Mouse (Mus musculus) lung, postnatal 0 days (tissue): ENCODE results near the gene Serac1. TPM values are rescaled to one million over a fixed set of nuclear protein-coding genes. Genes with fewer than 3 reads are reported as not detected.
A peak's percentile ranks its signal among the peaks of the same experiment; 100 is the strongest.

ENCODE experiments used
- ATAC-seq: fragments of 200-750 bp; cut with Nextera tagmentation; 2 replicates; pipeline ENCODE4 v1.8.0; 2017; ENCODE audit warnings: moderate library complexity
- DNase-seq: peaks from one replicate; pipeline ENCODE4 v3.0.0-alpha.2; 2016; ENCODE audit warnings: low spot score
- H3K27ac ChIP-seq: fragments of 300-500 bp; sonication (generic); 2 replicates; pipeline ENCODE4 v1.5.1; 2014; ENCODE audit warnings: antibody characterized with exemption, mild to moderate bottlenecking, low read length, mixed read lengths
- H3K27me3 ChIP-seq: fragments of 300-500 bp; sonication (generic); replicated peaks from 2 replicates; pipeline ENCODE4 v1.6.1; 2014; ENCODE audit warnings: low read length, mixed read lengths; ENCODE audit not compliant: insufficient read depth
- H3K36me3 ChIP-seq: fragments of 300-500 bp; sonication (generic); 2 replicates; pipeline ENCODE4 v1.6.1; 2014; ENCODE audit warnings: low read length, mixed read lengths; ENCODE audit not compliant: insufficient read depth
- H3K4me1 ChIP-seq: fragments of 300-500 bp; sonication (generic); 2 replicates; pipeline ENCODE4 v1.6.1; 2014; ENCODE audit warnings: antibody characterized with exemption, low read depth, low read length, mixed read lengths; ENCODE audit not compliant: insufficient read depth
- H3K4me2 ChIP-seq: fragments of 300-500 bp; sonication (generic); replicated peaks from 2 replicates; pipeline ENCODE4 v1.6.1; 2014; ENCODE audit warnings: low read depth, mild to moderate bottlenecking, low read length, moderate library complexity, mixed read lengths
- H3K4me3 ChIP-seq: fragments of 300-500 bp; sonication (generic); 2 replicates; pipeline ENCODE4 v1.5.1; 2014; ENCODE audit warnings: low read depth, low read length
- H3K9ac ChIP-seq: fragments of 300-500 bp; sonication (generic); replicated peaks from 2 replicates; pipeline ENCODE4 v1.6.1; 2014; ENCODE audit warnings: low read depth, mild to moderate bottlenecking
- H3K9me3 ChIP-seq: fragments of 300-500 bp; sonication (generic); 2 replicates; pipeline ENCODE4 v1.6.1; 2016; ENCODE audit warnings: low read length, mixed read lengths
- CTCF ChIP-seq: IDR thresholded peaks from 2 replicates; pipeline ENCODE4 v1.5.1; 2016; ENCODE audit warnings: antibody characterized with exemption, mild to moderate bottlenecking
- EP300 ChIP-seq: IDR thresholded peaks from 2 replicates; pipeline ENCODE4 v1.6.1; 2016; ENCODE audit warnings: antibody characterized with exemption, mild to moderate bottlenecking, control low read depth
- WGBS: fragments of 180-500 bp; shearing (Covaris S2); extraction: QIAGEN DNeasy Blood & Tissue Kit; methylation state at CpG from one replicate; pipeline ENCODE4 v1.1.7; 2014; 5-methylcytosine and 5-hydroxymethylcytosine counted together
- polyA plus RNA-seq: library from polyadenylated mRNA; unstranded; fragments of >200 nt; fragmentation: Nextera tagmentation; extraction: Ambion mirVana; gene quantifications from 2 replicates; pipeline ENCODE4 v1.2.1, GENCODE M21; 2015

Serac1 gene
- polyA plus RNA-seq, 1 experiment from 2014 or later, result 2.5 TPM

GRCm38 (mm10) chr17:6014985-6015384 is 64.6 kb downstream of the Serac1 start:
- Histone ChIP-seq H3K9me3 (no peaks in the 10 kb centered on the region), H3K4me3 (no peak overlapping the region), H3K36me3 (no peaks in the 10 kb centered on the region), H3K27ac (no peak overlapping the region), H3K9ac (no peak overlapping the region), H3K4me1 (peaks cover 5% of the 10 kb centered on the region; the same call in 1 of the 2 replicates), H3K27me3 (no peaks in the 10 kb centered on the region), H3K4me2 (no peak overlapping the region)
- DNase-seq (no peak), ATAC-seq (no peak)
- no peak for TF ChIP-seq EP300
- TF ChIP-seq CTCF, result no peak
- WGBS, result 85% methylated on average over 4 of the region's 4 CpGs

GRCm38 (mm10) chr17:6013079-6013478 is 66.5 kb downstream of the Serac1 start:
- ATAC-seq (no peak), DNase-seq (no peak)
- H3K4me2 ChIP-seq, result no peak overlapping the region
- TF ChIP-seq EP300, result no peak
- TF ChIP-seq CTCF, result no peak
- no peaks in the 10 kb centered on the region for H3K27me3 ChIP-seq
- WGBS, result 77% methylated on average over 4 of the region's 4 CpGs
- H3K9ac ChIP-seq, result no peak overlapping the region
- no peak overlapping the region for H3K4me3 ChIP-seq
- H3K4me1 ChIP-seq, result peaks cover 5% of the 10 kb centered on the region; the same call in 1 of the 2 replicates
- H3K36me3 ChIP-seq, result no peaks in the 10 kb centered on the region
- no peak overlapping the region for H3K27ac ChIP-seq
- H3K9me3 ChIP-seq, result no peaks in the 10 kb centered on the region

GRCm38 (mm10) chr17:6009606-6010005 is 69.9 kb downstream of the Serac1 start:
- Histone ChIP-seq H3K4me3 (no peak overlapping the region), H3K4me1 (peaks cover 10% of the 10 kb centered on the region; the same call in 1 of the 2 replicates), H3K4me2 (no peak overlapping the region), H3K27me3 (no peaks in the 10 kb centered on the region), H3K36me3 (no peaks in the 10 kb centered on the region), H3K27ac (no peak overlapping the region), H3K9me3 (no peaks in the 10 kb centered on the region), H3K9ac (no peak overlapping the region)
- TF ChIP-seq CTCF (no peak), EP300 (no peak)
- no peak for ATAC-seq
- DNase-seq, result no peak
- 87% methylated on average over 4 of the region's 4 CpGs for WGBS

- TF ChIP-seq CTCF, result no peak
- TF ChIP-seq EP300, result no peak
- H3K4me3 ChIP-seq, result no peak overlapping the region
- no peaks in the 10 kb centered on the region for H3K9me3 ChIP-seq
- H3K27ac ChIP-seq, result no peak overlapping the region
- no peak overlapping the region for H3K9ac ChIP-seq
- H3K27me3 ChIP-seq, result no peaks in the 10 kb centered on the region
- ATAC-seq, result peak; percentile 20; the same call in 1 of the 2 replicates
- DNase-seq, result peak; percentile 63
- no peak overlapping the region for H3K4me2 ChIP-seq
- no peaks in the 10 kb centered on the region for H3K36me3 ChIP-seq
- H3K4me1 ChIP-seq, result peaks cover 10% of the 10 kb centered on the region; the same call in 1 of the 2 replicates
- WGBS, result 39% methylated on average over 11 of the region's 11 CpGs
Observed at GRCm38 (mm10) chr17:6008590-6008989, 71.0 kb downstream of the Serac1 start.

GRCm38 (mm10) chr17:6007902-6008301 is 71.6 kb downstream of the Serac1 start:
- Histone ChIP-seq H3K9ac (no peak overlapping the region), H3K4me1 (peaks cover 10% of the 10 kb centered on the region; the same call in 1 of the 2 replicates), H3K27me3 (no peaks in the 10 kb centered on the region), H3K27ac (no peak overlapping the region), H3K4me3 (no peak overlapping the region), H3K36me3 (no peaks in the 10 kb centered on the region), H3K4me2 (no peak overlapping the region), H3K9me3 (no peaks in the 10 kb centered on the region)
- no peak for ATAC-seq
- WGBS, result 58% methylated on average over 9 of the region's 9 CpGs
- peak; percentile 22 for DNase-seq
- TF ChIP-seq EP300, result no peak

- H3K4me3 ChIP-seq, result no peak overlapping the region
- ATAC-seq (no peak), DNase-seq (no peak)
- no peak for TF ChIP-seq EP300
- TF ChIP-seq CTCF, result no peak
- H3K27me3 ChIP-seq, result no peaks in the 10 kb centered on the region
- H3K4me1 ChIP-seq, result peaks cover 10% of the 10 kb centered on the region; the same call in 1 of the 2 replicates
- no peaks in the 10 kb centered on the region for H3K9me3 ChIP-seq
- no peak overlapping the region for H3K4me2 ChIP-seq
- H3K9ac ChIP-seq, result no peak overlapping the region
- H3K27ac ChIP-seq, result peak overlapping the region; percentile 20; the same call in 1 of the 2 replicates
- H3K36me3 ChIP-seq, result no peaks in the 10 kb centered on the region
- 85% methylated on average over 5 of the region's 5 CpGs for WGBS
Observed at GRCm38 (mm10) chr17:6007101-6007780, 72.3 kb downstream of the Serac1 start.
